Mouse (Mus musculus): Measurements from ENCODE around the gene Cyb561a3. TPM values are rescaled to one million over a fixed set of nuclear protein-coding genes. Genes with fewer than 3 reads are reported as not detected.

The Cyb561a3 gene
- 19.2 and 19.7 TPM in 2 replicates for polyA plus RNA-seq (2012; rRNA removed)

GRCm38 (mm10) chr19:10576690-10577561 lies at the start of gene Cyb561a3, which contains the start of gene Tmem138:
Gene Cyb561a3 (plus strand): TSS chr19:10577172.
Gene Tmem138 (minus strand): TSS chr19:10577362.

DNA sequence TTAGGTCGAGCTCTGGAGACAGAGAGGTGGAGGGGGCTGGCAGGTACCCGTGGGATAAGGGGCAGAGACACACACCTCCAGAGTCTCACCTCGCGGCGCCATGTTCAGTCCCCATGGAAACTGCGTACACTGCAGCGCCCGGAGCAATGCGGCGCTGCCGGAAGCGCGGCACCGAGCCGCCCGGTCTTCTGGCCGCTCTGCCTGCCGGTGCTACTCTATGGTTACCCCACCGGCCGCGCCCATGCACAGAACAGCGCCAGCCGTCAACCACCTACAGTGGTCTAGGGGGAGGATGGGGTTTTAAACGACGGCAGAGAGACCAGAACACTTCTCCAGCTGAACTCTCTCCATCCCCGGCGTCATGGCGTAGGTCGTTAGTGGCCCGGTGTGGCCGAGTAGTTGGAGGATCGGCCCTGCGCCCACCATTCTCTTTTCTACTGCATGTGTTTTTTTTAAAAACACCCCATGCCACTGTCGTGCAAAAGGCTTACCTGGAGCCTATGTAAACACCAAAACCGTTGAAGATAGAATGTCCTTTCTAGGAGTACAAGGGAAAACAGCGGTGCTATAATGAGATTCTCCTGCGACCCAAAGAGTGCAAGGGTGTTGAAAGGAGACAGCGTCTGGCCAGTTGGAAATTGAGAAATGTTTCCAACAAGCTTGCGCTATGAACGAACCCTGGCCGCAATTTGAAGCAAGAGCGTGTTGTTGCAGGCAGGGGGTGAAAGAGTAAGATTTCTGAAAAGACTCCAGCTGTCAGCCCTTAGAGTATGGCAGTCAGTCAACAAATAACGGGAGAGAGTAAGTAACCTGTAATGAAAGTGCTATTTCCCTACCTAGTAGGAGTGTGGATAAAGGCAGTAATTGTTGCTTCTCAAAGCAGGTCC lies 21.1 kb upstream of the Cyb561a3 start, which contains the start of gene Tmem216:
Tmem216 (minus strand) TSS at position 615 of the 887 bp plus-strand sequence.

GRCm38 (mm10) chr19:10605293-10605900 lies 28.4 kb downstream of the Cyb561a3 start, which contains the start of the genes Ddb1 and Tkfc:
Gene Ddb1 (plus strand): TSS chr19:10605327.
Gene Tkfc (minus strand): TSS chr19:10605654.

DNA sequence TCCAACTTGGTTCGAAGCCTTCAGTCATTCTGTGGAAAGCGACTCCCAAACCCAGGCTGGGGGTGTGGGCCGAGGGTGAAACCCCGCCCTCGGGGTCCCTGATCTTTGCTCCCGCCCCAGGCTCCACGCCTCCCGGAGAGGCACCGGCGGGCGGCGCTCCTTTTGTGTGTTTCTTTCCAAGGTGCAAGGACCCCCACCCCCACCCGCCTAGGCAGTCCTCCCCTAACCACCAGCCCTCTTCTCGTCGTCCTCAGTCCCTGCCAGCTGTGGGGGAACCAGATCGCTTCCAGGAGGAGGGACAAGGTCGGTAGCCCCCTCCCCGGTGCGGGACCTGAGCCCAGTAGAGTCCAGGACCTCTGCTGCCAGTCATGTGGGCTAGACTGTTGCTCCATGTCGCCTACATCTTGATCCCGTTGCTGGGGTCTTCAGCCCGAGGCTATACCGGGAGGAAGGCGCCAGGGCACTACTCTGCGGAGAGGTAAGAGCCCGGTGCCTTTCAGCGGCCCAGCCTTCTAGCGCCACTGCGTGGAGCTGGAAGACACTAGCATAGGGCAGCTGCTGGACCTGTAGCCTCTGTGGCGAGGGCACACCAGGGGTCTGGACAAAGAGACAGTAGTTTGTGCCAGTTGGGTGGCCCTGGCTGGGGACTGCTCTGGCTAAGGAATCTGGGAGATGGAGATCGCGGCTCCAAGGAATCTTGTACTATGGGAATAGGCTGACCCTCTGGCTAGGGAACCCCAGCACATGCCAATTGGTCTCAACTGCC lies 57.3 kb downstream of the Cyb561a3 start, which contains the start of gene Vwce:
Vwce (plus strand) TSS at position 108 of the 766 bp plus-strand sequence.

Other genes starting within 250 kb of the Cyb561a3 start
- 46.7 and 51.5 TPM in 2 replicates for gene Syt7, start 188.1 kb upstream of the Cyb561a3 start, polyA plus RNA-seq (2012; rRNA removed)
- gene Lrrc10b, start 119.7 kb upstream of the Cyb561a3 start, polyA plus RNA-seq (2012; rRNA removed), result 1.2 and 1.5 TPM in 2 replicates
- 1.9 and 2.3 TPM in 2 replicates for gene Ppp1r32, start 94.2 kb upstream of the Cyb561a3 start, polyA plus RNA-seq (2012; rRNA removed)
- 126 and 131 TPM in 2 replicates for gene Cpsf7, start 51.9 kb upstream of the Cyb561a3 start, polyA plus RNA-seq (2012; rRNA removed)
- gene Sdhaf2, start 51.0 kb upstream of the Cyb561a3 start, polyA plus RNA-seq (2012; rRNA removed), result 50.1 and 51.0 TPM in 2 replicates
- 56.3 and 60.8 TPM in 2 replicates for gene Tmem216, start 20.9 kb upstream of the Cyb561a3 start, polyA plus RNA-seq (2012; rRNA removed)
- gene Tmem138, start 190 bp downstream of the Cyb561a3 start, polyA plus RNA-seq (2012; rRNA removed), result 32.0 and 34.1 TPM in 2 replicates
- 233 and 239 TPM in 2 replicates for gene Ddb1, start 28.2 kb downstream of the Cyb561a3 start, polyA plus RNA-seq (2012; rRNA removed)
- gene Tkfc, start 28.5 kb downstream of the Cyb561a3 start, polyA plus RNA-seq (2012; rRNA removed), result 31.3 and 36.1 TPM in 2 replicates
- gene Vwce, start 57.0 kb downstream of the Cyb561a3 start, polyA plus RNA-seq (2012; rRNA removed), result 1.1 and 1.3 TPM in 2 replicates
- gene Pga5, start 100.9 kb downstream of the Cyb561a3 start, polyA plus RNA-seq (2012; rRNA removed), result 0.06 and 0.07 TPM in 2 replicates
- 27.8 and 30.0 TPM in 2 replicates for gene Vps37c, start 111.6 kb downstream of the Cyb561a3 start, polyA plus RNA-seq (2012; rRNA removed)
- gene Cd5, start 161.8 kb downstream of the Cyb561a3 start, polyA plus RNA-seq (2012; rRNA removed), result 0.10 and 0.18 TPM in 2 replicates